Mouse (Mus musculus) heart, adult 2 months (tissue): ENCODE results near the gene Eps8.

Source experiments
- CTCF ChIP-seq: fragments of 200-600 bp; IDR thresholded peaks from 2 replicates; pipeline ENCODE4 v1.8.1; 2022; ENCODE audit warnings: antibody characterized with exemption, mild to moderate bottlenecking, moderate library complexity
- EP300 ChIP-seq: fragments of 200-500 bp; IDR thresholded peaks from 2 replicates; pipeline ENCODE4 v1.6.1; 2011; ENCODE audit warnings: low read depth, low read length, control low read depth; ENCODE audit not compliant: insufficient read depth

DNA sequence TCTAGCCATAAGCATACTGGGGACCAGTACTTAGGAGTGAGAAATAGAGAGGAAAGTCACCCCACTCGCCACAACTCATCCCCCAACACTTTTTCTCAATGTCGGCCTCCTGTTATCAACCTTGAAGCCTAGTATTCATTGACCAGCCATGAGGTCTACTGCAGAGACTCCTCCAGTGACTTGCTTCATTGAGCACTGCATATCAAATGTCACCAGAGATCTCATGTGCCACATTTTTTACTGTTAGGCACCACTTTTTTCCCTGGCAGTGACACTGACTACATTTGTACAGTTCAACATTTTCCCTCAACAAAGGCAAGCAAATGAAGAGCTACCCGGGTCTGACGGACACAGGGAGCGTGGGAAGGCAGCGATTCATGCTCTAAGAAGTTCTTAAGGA, 108.6 kb downstream of the Eps8 start:
- TF ChIP-seq EP300 (no peak), CTCF (no peak)
